Mouse (Mus musculus): ENCODE data around the gene Tead1. TPM values are rescaled to one million over a fixed set of nuclear protein-coding genes. Genes with fewer than 3 reads are reported as not detected.

The Tead1 gene
- polyA plus RNA-seq, 1 experiment from 2014 or later = 18.1 TPM

DNA sequence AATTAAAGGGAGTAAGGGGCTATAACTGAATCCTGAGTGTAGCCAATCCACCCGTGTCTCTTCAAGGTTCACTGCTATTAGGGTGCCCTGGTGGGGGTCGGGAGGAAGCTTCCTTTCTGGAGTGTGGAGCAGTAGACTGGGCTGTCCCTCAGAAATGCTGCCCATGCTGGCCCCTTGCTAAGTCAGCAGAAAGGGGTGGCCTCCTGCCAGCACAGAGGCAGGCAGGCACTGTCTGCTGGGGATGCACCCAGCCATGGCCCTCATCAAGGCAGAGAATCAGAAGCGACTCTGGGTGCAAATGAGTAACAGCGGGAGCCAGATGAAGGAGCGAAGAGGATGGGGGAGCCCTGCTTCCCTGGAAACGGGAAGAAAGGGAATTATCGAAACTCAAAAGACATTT lies 161.2 kb downstream of the Tead1 start:
- Histone ChIP-seq H3K4me1 (peaks cover 54% of the 10 kb centered on the region), H3K36me3 (replicated peaks) (peaks cover 27% of the 10 kb centered on the region), H3K27ac (peak overlapping the region; percentile 83), H3K4me3 (no peak overlapping the region), H3K27me3 (ENCODE audit: poor library complexity, severe bottlenecking) (peaks cover 9% of the 10 kb centered on the region; the same call in 1 of the 2 replicates), H3K9me3 (peaks cover 9% of the 10 kb centered on the region; the same call in 1 of the 2 replicates)
- DNase-seq (ENCODE audit: extremely low spot score, low spot score) = no peak
- 23% methylated on average over 7 of the region's 7 CpGs for WGBS

DNA sequence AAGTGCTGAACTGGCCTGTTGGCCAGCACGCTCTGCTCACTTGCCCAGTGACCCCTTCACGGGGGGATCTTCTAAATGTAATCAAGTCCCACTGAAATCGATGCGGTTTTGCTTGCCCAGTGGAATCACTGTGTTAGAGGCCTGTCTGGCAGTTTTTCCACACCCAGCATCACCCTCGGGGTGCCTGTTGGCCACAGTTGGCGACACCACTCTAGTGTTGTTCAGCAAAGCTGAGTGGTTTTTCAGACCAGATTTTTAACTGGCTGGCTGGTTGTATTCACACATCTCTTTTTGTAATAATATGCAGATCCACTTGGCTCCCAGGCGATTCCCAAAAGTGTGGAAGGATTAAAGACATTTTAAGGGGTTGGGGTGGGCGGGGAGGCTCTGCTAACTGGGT lies 161.8 kb downstream of the Tead1 start:
- Histone ChIP-seq H3K4me1 (peaks cover 49% of the 10 kb centered on the region), H3K27ac (peak overlapping the region; percentile 83), H3K4me3 (no peak overlapping the region), H3K9me3 (peaks cover 9% of the 10 kb centered on the region; the same call in 1 of the 2 replicates), H3K36me3 (replicated peaks) (peaks cover 27% of the 10 kb centered on the region), H3K27me3 (ENCODE audit: poor library complexity, severe bottlenecking) (peaks cover 9% of the 10 kb centered on the region; the same call in 1 of the 2 replicates)
- DNase-seq (ENCODE audit: extremely low spot score, low spot score) = no peak
- WGBS = 28% methylated on average over 8 of the region's 8 CpGs

DNA sequence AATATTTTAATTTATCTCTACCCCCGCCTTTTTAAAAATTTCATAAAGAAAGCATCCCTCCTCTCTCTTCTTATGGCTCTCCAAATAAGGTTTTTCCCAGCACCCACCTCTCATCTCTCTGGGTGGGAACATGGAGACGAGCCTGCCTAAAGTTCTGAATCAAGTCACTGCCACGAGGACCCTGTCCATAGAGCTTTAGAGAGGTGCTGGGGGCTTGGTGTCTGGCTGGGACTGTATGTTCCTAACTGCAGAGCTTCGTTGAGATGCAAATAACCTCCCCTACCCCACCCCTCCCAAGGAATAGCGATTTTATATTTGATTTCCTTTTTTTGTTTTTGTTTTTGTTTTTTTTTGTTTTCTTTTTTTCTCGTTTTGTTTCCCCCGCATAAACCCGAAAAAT lies 162.4 kb downstream of the Tead1 start:
- Histone ChIP-seq H3K4me3 (peak overlapping the region; percentile 33; the same call in 1 of the 2 replicates), H3K4me1 (peaks cover 45% of the 10 kb centered on the region), H3K9me3 (peaks cover 9% of the 10 kb centered on the region; the same call in 1 of the 2 replicates), H3K27ac (peak overlapping the region; percentile 83), H3K27me3 (ENCODE audit: poor library complexity, severe bottlenecking) (peaks cover 13% of the 10 kb centered on the region), H3K36me3 (replicated peaks) (peaks cover 23% of the 10 kb centered on the region)
- DNase-seq (ENCODE audit: extremely low spot score, low spot score) = no peak
- 11% methylated on average over 8 of the region's 8 CpGs for WGBS

DNA sequence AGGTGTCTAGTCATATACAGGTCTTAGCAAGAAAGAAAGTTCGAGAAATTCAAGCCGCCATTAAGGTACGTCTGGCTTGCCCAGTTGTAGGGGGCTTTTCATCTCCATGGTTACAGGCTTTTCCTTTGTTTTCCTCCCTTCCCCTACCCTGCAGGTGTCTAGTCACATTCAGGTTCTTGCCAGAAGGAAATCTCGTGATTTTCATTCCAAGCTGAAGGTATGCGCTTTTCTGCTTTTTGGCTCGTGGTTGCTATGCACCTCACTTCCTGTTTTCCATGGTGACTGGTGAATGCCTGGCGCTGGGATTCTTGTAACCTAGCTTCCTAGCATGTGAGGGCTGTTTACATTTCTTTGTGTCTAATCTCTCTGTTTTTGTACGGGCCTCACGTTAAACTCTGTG lies 162.8 kb downstream of the Tead1 start:
- Histone ChIP-seq H3K27ac (peak overlapping the region; percentile 83), H3K9me3 (peaks cover 7% of the 10 kb centered on the region; the same call in 1 of the 2 replicates), H3K36me3 (replicated peaks) (peaks cover 22% of the 10 kb centered on the region), H3K27me3 (ENCODE audit: poor library complexity, severe bottlenecking) (peaks cover 17% of the 10 kb centered on the region), H3K4me1 (peaks cover 45% of the 10 kb centered on the region), H3K4me3 (peak overlapping the region; percentile 33)
- WGBS = 8% methylated on average over 9 of the region's 9 CpGs
- peak; percentile 68 for DNase-seq (ENCODE audit: extremely low spot score, low spot score)

DNA sequence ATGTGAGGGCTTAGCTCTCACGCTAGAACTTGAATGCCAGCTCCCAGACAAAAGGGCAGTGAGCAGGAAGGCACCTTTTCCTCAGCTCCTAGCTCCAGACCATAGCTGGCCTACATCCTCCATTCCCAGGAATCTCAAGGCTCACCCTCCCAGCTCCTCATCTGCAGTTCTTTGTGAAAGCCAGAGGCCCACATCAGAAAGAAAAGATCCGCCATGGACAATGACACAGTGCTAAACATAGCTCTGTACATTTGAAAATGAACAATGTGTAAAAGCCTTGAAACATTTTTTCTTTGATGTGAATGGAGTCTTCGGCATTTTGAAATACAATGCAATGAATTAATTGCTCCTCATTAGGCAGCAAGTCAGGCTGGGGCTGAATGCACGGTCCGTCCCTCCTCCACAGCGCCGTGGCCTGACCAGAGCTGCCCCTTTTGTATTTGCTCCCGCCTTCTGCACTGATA lies 172.2 kb downstream of the Tead1 start:
- Histone ChIP-seq H3K4me1 (peaks cover 65% of the 10 kb centered on the region), H3K27me3 (ENCODE audit: poor library complexity, severe bottlenecking) (peaks cover 85% of the 10 kb centered on the region), H3K27ac (peak overlapping the region; percentile 70), H3K9me3 (no peaks in the 10 kb centered on the region), H3K36me3 (replicated peaks) (peaks cover 34% of the 10 kb centered on the region), H3K4me3 (no peak overlapping the region)
- WGBS = 26% methylated on average over 8 of the region's 8 CpGs
- peak; percentile 52 for DNase-seq (ENCODE audit: extremely low spot score, low spot score)

DNA sequence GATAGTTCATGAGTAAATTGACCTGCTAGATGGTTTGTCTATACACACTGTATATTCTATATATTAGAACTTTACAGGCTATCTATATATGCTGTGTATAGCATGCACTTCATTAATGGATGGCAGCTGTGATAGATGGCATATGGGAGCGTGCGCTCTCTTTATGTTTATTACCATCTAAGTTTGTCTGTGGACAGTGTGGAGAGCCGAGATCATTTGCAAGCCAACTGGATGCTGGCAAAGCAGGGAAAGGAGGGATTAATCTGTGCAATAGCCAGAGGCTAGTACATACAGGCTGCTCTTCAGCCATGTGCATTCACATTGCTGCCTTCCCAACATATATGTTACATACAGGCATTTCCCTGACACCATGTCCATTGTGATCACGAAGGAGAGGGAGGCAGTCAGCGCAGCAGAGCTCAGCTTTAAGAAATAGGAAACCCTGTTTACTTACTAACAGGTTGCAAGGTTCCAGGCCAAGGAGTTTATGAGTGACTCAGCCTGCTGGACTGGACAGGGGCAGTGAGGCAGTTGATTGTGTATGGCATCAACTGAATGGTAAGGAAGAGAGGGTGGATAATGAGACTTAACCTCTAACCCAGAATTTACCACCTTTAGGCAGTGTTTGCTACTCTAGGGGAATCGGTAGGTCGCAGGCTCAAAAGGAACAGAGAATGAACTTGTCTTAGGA lies 173.2 kb downstream of the Tead1 start:
- no peak overlapping the region for H3K4me3 ChIP-seq
- DNase-seq (ENCODE audit: extremely low spot score, low spot score) = no peak
- WGBS = 61% methylated on average over 7 of the region's 7 CpGs
- peaks cover 72% of the 10 kb centered on the region for H3K4me1 ChIP-seq
- H3K9me3 ChIP-seq = no peaks in the 10 kb centered on the region
- no peak overlapping the region for H3K27ac ChIP-seq
- H3K36me3 ChIP-seq (replicated peaks) = peaks cover 35% of the 10 kb centered on the region
- H3K27me3 ChIP-seq (ENCODE audit: poor library complexity, severe bottlenecking) = peaks cover 84% of the 10 kb centered on the region

DNA sequence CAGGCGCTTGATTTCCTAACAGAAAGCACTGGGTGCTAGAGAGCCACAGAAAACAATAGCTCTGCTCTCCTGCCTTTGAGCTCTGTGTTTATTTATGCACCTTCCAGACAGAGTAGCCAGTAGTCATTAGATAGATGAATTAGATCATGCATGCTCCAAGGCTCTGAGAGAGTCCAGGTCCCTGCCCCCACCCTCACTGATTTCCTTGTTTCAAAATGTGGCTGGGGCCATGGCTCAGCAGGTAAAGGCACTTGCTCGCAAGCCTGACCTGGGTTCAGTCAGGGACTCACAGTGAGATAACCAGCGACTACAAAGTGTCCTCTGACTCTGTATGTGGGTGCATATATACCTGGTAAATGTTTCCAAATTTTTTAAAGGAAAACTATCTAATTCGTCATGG lies 174.7 kb downstream of the Tead1 start:
- Histone ChIP-seq H3K36me3 (replicated peaks) (peaks cover 40% of the 10 kb centered on the region), H3K4me3 (no peak overlapping the region), H3K27me3 (ENCODE audit: poor library complexity, severe bottlenecking) (peaks cover 68% of the 10 kb centered on the region), H3K9me3 (no peaks in the 10 kb centered on the region), H3K27ac (no peak overlapping the region), H3K4me1 (peaks cover 72% of the 10 kb centered on the region)
- DNase-seq (ENCODE audit: extremely low spot score, low spot score) = no peak
- WGBS = 60% methylated on average over 4 of the region's 4 CpGs

DNA sequence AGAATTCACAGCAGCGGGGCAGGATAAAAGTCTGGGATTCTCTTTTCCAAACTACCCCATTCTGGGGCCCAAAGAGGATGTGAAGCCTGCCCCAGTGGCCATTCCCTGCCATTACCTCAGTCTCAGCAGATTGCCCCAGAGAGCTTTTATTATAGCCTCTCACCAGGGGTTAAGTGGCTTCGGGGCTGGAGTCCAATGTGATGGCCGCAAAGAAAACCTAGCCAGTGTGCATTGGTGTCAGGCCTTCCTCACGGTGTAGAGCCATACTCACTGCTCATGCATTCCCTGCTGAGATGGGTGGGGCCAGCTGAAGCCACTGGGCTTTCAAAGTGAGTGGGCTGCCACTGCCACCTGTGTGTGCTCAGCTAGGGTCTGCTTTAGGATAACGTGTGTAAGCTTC lies 175.4 kb downstream of the Tead1 start:
- peaks cover 37% of the 10 kb centered on the region for H3K36me3 ChIP-seq (replicated peaks)
- WGBS = 22% methylated on average over 5 of the region's 5 CpGs
- peaks cover 72% of the 10 kb centered on the region for H3K4me1 ChIP-seq
- H3K9me3 ChIP-seq = no peaks in the 10 kb centered on the region
- H3K27ac ChIP-seq = no peak overlapping the region
- no peak overlapping the region for H3K4me3 ChIP-seq
- H3K27me3 ChIP-seq (ENCODE audit: poor library complexity, severe bottlenecking) = peaks cover 62% of the 10 kb centered on the region
- DNase-seq (ENCODE audit: extremely low spot score, low spot score) = no peak

DNA sequence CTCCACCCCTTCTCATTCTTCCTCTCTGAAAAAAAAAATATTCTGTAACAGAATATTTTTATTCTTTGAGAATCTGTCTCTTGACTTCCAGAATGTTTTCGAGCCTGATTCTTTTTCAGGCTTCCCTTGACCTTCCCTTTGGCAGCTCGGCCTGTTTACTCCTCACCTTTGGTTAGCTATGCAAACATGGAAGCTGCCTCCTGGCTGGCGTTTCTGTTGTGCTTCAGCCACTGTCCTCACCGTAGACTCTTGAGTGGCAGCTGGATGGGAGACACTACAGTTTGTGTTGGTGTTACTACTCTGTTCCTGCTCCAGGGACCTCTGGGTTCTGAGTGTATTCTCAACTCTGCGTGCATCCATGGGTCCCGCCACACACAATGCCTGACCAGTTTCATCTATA lies 176.3 kb downstream of the Tead1 start:
- Histone ChIP-seq H3K9me3 (no peaks in the 10 kb centered on the region), H3K4me3 (no peak overlapping the region), H3K27me3 (ENCODE audit: poor library complexity, severe bottlenecking) (peaks cover 53% of the 10 kb centered on the region), H3K27ac (no peak overlapping the region), H3K36me3 (replicated peaks) (peaks cover 37% of the 10 kb centered on the region), H3K4me1 (peaks cover 65% of the 10 kb centered on the region)
- no peak for DNase-seq (ENCODE audit: extremely low spot score, low spot score)
- WGBS = 83% methylated on average over 6 of the region's 6 CpGs

DNA sequence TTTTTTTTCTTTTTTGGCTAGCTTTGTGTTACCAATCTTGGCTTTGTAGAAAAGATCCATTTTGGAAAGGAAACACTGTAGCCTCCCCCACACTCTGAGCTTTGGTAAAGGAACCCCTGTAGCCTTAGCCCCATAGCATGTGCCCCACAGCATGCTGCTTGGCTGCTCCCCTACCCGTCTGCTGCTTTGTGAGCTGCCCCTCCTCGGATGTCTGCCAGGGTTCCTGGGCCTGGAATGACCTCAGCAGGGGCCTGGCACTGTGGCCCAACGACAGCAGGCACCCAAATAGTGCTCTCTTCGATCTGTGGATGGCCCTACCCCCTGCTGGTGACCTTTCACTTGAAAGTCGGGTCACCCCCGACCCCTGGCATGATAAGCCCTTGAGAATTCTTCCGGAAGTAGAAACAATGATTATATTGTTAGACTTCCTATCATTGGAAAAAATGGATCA lies 177.0 kb downstream of the Tead1 start:
- no peak overlapping the region for H3K27ac ChIP-seq

DNA sequence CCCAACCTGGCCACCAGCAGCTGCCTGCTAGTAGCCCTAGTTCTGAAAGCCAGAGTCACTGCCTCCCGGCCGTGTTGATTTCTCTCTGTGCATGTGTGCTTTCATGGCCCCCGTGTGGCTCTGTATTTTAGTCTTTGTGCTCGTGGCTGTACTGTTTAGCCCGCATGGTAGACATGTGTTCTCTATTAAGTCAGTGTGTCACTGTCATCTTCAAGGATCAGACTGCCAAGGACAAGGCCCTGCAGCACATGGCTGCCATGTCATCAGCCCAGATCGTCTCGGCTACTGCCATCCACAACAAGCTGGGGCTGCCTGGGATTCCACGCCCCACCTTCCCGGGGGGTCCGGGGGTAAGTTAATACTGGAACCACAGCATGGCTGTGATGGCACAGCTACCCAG lies 177.5 kb downstream of the Tead1 start:
- peaks cover 50% of the 10 kb centered on the region for H3K27me3 ChIP-seq (ENCODE audit: poor library complexity, severe bottlenecking)
- no peaks in the 10 kb centered on the region for H3K9me3 ChIP-seq
- DNase-seq (ENCODE audit: extremely low spot score, low spot score) = no peak
- no peak overlapping the region for H3K27ac ChIP-seq
- no peak overlapping the region for H3K4me3 ChIP-seq
- H3K4me1 ChIP-seq = peaks cover 54% of the 10 kb centered on the region
- 77% methylated on average over 10 of the region's 10 CpGs for WGBS
- peaks cover 44% of the 10 kb centered on the region for H3K36me3 ChIP-seq (replicated peaks)

More for the DNA sequence above, 177.0 kb downstream of the Tead1 start:
- no peak for DNase-seq (ENCODE audit: extremely low spot score, low spot score)
- peaks cover 58% of the 10 kb centered on the region for H3K4me1 ChIP-seq
- H3K36me3 ChIP-seq (replicated peaks) = peaks cover 39% of the 10 kb centered on the region
- peaks cover 50% of the 10 kb centered on the region for H3K27me3 ChIP-seq (ENCODE audit: poor library complexity, severe bottlenecking)
- H3K9me3 ChIP-seq = no peaks in the 10 kb centered on the region
- WGBS = 35% methylated on average over 7 of the region's 7 CpGs
- no peak overlapping the region for H3K4me3 ChIP-seq

DNA sequence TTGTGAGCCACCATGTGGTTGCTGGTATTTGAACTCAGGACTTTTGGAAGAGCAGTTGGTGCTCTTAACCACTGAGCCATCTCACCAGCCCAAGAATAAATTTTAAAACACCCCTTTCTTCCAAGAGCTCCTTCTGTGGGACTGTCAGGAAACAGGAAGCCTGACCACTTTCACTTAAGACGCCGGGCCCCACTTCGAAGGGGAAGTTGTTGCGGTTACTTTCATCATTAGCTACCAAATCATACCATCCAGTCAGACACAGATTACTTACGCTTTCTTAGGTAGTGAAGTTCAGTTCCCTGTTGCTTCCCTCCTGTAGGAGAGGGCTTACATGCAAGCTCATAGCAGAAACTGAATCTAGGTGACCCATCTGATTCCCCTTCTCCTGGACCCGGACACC lies 180.8 kb downstream of the Tead1 start:
- Histone ChIP-seq H3K27ac (no peak overlapping the region), H3K4me1 (peaks cover 21% of the 10 kb centered on the region), H3K4me3 (no peak overlapping the region), H3K36me3 (replicated peaks) (peaks cover 77% of the 10 kb centered on the region), H3K9me3 (no peaks in the 10 kb centered on the region), H3K27me3 (ENCODE audit: poor library complexity, severe bottlenecking) (peaks cover 19% of the 10 kb centered on the region)
- 91% methylated on average over 6 of the region's 6 CpGs for WGBS
- DNase-seq (ENCODE audit: extremely low spot score, low spot score) = no peak

DNA sequence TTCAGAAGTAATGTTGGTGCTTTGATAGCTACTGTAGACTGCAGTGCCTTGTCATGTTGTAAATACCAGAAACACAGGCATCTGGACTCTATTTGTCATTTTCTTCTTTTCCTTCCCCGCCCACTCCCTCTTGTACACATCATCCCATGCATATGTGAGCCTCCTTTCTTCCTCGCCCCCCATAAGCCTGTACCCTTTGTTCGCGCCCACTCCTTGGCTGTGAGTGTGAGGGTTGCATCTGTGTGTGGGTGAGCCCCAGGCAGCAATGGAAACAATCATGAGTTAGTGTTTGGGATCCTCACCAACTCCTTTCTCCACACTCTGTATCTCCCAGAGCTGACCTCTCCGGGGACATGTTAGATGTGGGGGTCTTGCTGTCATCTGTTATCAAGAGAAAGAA lies 183.0 kb downstream of the Tead1 start:
- peaks cover under 1% of the 10 kb centered on the region; the same call in 1 of the 2 replicates for H3K27me3 ChIP-seq (ENCODE audit: poor library complexity, severe bottlenecking)
- H3K9me3 ChIP-seq = no peaks in the 10 kb centered on the region
- no peak for DNase-seq (ENCODE audit: extremely low spot score, low spot score)
- peaks cover 88% of the 10 kb centered on the region for H3K36me3 ChIP-seq (replicated peaks)
- peaks cover 5% of the 10 kb centered on the region for H3K4me1 ChIP-seq
- no peak overlapping the region for H3K27ac ChIP-seq
- 96% methylated on average over 5 of the region's 5 CpGs for whole genome bisulfite sequencing
- H3K4me3 ChIP-seq = no peak overlapping the region

Measured in forebrain, embryonic 10.5 days (tissue).